Mouse (Mus musculus): Measurements from ENCODE around the gene Trmt6.

DNA sequence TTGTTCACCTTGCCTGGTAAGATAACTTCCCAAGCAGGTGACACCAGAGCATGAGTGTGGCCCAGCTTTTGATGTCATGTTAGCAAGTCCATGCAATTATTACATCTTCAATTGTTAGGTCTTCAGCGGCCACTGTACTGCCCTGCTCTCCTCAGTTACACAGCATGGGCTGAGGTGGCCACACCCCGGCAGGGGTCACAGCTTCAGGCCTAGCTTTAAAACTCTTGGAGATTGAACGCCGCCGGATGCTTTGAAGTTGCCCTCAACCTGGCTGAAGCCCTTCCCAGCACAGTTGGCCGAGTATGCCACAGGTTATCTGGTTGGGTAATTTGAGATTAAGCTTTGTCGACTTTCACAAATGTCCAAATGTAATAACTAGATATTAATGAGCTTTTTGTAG lies 31.7 kb upstream of the Trmt6 start:
- TF ChIP-seq GATA1 (IDR thresholded peaks at IDR 0.05; ENCODE audit: low read length) (no peak), TAL1 (IDR thresholded peaks at IDR 0.05; ENCODE audit: low read length) (no peak)
